Mouse (Mus musculus) layer of hippocampus, adult 11-12 months (tissue): ENCODE results near the gene Drd4.
"Not testable (repeated sequence)": the region's sequence is repeated elsewhere in the genome, so short reads cannot be mapped to it uniquely, and the experiment has no call there.

ENCODE experiments used
- DNase-seq: peaks from one replicate; pipeline ENCODE4 v3.0.0; 2022; ENCODE audit warnings: low spot score

The Drd4 gene

GRCm38 (mm10) chr7:141291921-141292582 lies at the start of gene Drd4:
Drd4 (plus strand) TSS chr7:141292006.
- no peak for DNase-seq

- not testable (repeated sequence) for DNase-seq
Measured at GRCm38 (mm10) chr7:141250486-141250885, 41.3 kb upstream of the Drd4 start.

- no peak for DNase-seq
Measured at GRCm38 (mm10) chr7:141256159-141256558, 35.6 kb upstream of the Drd4 start.

DNA sequence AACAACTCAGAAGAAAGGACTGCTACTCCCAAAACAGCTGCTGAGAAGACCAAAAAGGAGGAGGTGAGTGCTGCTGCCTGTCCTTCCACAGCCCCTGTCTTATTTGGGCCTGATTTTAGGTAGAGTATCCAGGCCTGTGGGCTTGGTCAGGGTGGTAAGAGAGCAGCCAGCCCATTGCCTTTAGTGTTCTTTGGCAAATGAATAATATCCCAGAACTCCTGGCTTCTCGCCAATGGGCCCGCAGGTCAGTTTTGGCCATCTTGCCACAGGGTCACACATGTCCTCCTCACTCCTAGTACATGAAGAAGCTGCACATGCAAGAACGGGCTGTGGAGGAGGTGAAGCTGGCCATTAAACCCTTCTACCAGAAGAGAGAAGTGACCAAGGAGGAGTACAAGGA lies 30.3 kb upstream of the Drd4 start:
- no peak for DNase-seq

- DNase-seq = no peak
Measured at GRCm38 (mm10) chr7:141263640-141264039, 28.2 kb upstream of the Drd4 start.

DNA sequence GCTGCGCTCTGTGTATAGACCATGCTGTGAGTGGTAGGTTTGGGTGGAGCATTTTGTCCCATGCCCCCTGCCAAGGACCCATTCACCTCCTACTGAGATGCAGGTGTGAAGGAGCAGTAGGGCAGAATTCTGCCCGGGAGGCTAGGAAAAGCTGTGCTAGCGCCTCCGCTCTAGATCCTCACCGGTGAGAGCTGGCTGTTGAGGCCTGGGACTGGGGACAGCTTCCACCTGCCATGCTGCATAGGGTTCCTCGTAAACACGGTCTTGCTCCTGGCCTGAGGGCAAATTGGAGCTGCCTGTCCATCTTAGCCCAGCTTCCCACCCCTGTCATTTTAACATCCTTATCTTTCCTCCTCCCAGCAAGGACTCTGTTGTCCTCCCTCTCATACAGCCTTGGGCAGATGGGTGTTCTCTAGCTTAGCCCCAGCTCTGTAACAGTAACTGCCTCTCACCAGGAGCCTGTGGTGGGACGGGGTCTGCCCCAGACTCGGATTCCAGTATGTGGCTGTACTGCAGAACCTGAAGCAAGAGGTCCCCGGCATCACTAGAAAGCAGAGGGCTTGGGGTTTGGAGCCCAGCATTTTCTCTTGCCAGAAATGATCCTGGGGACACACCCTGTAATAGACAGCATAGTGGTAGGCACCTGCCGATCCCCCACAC lies 27.6 kb upstream of the Drd4 start:
- DNase-seq = no peak

- no peak for DNase-seq
Measured at GRCm38 (mm10) chr7:141264761-141265410, 26.9 kb upstream of the Drd4 start.

DNA sequence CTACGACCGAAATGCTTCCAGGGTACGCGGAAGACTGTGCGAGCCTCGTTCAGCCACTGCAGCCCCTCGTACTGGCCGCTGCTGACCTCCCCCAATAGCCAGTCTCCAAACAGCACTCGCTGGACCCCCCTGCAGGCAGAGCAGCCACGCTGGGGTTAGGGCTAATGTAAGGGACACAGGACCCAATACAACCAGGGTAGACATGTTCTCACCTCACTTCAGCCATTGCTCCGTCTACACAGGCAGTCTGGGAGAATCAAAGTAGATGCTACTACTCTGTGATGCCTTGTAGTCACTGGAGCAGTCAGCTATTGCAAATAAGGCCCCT lies 26.4 kb upstream of the Drd4 start:
- DNase-seq = no peak

GRCm38 (mm10) chr7:141265739-141266561 lies 25.9 kb upstream of the Drd4 start, which contains the start of gene Irf7:
Irf7 (minus strand) TSS chr7:141266481.
- no peak for DNase-seq

DNA sequence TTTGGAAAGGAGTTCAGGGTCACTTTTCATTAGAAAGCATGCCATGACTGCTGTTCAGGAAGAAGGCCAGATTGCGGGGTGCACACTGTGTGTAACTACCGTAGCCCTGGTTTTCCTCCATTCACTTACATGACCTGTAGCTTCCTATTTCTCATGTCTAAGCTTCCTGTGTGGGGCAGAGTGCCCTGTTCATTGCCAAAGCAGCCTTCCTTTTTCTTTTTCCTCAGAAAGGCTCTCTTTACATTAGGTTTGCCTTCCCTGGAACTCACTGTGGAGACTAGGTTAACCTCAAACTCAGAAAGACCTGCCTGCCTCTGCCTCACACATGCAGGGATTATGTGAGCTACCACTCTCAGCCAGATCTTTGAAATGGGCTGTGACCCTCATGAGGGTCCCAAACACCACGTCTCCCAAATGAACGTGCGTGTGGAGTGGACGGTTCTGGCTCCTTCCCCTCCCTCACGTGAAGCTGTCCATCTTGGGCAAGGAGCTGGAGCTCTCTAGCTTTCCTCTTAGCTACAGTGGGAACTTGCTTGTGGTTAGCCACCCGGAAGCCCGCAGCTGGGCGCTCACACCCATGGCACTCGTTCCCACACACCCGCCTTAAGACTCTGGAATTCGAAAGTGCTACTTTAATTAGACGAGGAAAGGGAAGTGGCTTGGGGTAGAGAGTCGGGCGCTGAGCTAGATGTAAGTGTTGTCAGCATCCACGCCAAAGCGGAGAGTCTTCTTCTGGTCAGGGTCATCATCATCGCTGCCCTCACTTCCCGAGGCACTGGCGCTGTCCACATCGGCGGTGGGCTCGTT lies 23.1 kb upstream of the Drd4 start:
- no peak for DNase-seq

DNA sequence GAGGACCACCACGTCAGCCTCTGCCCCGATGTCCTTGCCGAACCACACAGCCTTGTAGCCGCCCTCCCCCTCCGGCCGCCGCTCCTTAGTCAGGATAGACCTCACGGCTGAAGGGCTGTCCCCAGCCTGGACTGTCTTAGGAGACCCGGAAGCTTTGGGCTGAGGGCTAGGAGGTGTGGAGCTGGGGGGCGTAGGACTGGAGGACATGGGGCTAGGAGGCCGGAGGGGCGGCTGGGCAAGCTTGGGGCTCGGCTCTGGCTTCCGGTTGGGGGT lies 22.6 kb upstream of the Drd4 start:
- no peak for DNase-seq

DNA sequence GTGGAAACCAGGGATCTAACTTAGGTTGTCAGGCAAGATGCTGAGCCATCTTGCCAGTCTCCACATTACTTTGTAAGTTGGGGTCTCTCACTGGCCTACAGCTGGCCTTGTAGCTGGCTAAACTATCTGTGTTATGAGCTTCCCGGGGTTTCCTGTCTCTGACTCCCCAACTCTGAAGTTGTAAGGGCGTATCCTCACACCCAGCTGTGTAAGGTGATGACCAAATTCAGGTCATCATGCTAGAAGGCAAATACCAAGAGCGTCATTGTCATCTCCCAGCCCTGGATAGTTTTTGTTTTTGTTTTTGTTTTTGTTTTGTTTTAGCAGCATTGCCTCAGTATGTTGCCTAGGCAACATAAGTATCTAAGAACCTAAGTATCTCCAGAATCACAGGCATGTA lies 21.2 kb upstream of the Drd4 start:
- no peak for DNase-seq

- no peak for DNase-seq
Measured at GRCm38 (mm10) chr7:141275356-141275755, 16.4 kb upstream of the Drd4 start.

- DNase-seq = no peak
Measured at GRCm38 (mm10) chr7:141276546-141276945, 15.3 kb upstream of the Drd4 start, which contains the start of gene Cdhr5. Cdhr5 (minus strand) TSS chr7:141276786.

GRCm38 (mm10) chr7:141277701-141278678 lies 13.8 kb upstream of the Drd4 start:
- no peak for DNase-seq

DNA sequence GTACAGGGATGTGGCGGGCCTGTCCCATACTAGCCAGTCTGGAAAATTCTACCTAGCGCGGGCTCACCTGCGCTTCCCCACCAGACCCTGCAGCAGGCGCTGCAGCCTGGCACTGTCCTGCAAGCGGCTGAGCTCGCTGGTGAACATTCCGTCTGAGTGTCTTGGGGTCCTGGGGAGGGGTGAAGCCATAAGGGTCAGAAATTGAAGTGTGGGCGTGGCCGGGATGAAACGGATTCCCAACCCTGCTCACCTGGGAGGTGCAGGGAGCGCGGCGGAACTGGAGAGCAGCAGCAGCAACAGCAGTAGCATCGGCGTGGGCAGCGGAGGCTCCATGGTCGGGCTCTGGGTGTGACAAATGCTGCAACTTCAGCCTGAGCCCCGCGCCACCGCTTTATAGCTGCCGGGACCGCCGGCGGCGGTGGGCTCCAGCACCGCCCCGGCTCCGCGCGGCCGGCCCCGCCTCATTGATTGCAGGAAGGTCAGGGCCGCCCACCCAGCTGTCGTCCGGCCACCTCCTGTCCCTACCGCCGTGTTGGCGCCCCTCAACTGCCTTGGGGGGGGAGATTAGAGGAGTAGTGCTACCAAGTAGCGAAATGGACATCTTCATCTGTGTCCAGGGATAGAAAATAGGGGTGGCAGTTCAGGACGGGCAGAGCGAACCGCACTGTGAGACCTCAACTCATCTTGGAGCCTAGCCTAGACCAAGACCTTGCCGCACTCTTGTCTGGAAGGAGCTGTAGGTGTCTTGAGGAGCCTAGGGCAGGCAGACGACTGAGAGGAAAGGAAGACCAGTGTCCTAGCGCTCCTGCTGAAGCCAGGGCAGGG lies 12.8 kb upstream of the Drd4 start, which contains the start of gene Sct:
TSS of gene Sct (minus strand) at position 368 of the 825 bp plus-strand sequence.
- no peak for DNase-seq

DNA sequence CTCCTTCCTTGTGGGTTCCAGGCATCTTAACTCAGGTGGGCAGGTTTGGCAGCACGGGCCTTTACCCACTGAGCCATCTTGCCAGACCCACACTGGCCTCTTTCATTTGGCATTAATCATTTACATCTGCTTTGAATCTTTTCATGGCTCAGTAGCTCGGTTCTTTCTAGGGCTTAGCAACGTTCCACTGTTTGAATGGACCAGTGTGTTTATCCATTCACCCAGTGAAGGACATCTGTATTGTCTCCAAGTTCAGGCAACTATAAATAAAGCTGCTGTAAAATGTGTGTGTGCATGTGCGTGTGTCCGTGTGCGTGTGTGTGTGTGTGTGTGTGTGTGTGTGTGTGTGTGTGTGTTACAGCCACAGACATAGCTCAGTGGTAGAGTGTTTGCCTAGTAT lies 10.4 kb upstream of the Drd4 start:
- DNase-seq = no peak

GRCm38 (mm10) chr7:141282756-141283155 lies 9.1 kb upstream of the Drd4 start:
- no peak for DNase-seq

DNA sequence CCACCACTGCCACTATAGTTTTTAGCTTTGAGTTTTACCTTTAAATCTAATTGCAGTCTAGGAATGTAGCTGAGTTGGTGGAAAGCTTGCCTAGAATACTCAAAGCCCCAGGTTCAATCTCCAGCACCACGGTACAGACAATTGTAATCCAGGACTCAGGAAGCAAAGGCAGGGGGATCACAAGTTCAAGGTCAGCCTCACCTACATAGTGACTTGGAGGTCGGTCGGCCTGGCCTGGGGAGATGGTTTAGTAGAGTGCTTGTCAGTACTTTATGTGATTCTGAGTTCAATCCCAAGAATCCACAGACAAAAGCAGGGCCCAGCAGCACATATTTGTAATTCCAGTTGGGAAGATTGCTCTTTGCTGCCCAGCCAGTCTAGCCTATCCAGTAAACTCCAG lies 3.8 kb upstream of the Drd4 start:
- no peak for DNase-seq
